Mouse (Mus musculus) lung, adult 18-20 months (tissue): Measurements from ENCODE around the gene Avl9.
A peak's percentile ranks its signal among the peaks of the same experiment; 100 is the strongest.

Source experiments
- DNase-seq, 2 experiments: peaks; one replicate each; pipeline ENCODE4 v3.0.0; 2022; ENCODE audit warnings: mixed read lengths in 2 of 2

Gene Avl9

DNA sequence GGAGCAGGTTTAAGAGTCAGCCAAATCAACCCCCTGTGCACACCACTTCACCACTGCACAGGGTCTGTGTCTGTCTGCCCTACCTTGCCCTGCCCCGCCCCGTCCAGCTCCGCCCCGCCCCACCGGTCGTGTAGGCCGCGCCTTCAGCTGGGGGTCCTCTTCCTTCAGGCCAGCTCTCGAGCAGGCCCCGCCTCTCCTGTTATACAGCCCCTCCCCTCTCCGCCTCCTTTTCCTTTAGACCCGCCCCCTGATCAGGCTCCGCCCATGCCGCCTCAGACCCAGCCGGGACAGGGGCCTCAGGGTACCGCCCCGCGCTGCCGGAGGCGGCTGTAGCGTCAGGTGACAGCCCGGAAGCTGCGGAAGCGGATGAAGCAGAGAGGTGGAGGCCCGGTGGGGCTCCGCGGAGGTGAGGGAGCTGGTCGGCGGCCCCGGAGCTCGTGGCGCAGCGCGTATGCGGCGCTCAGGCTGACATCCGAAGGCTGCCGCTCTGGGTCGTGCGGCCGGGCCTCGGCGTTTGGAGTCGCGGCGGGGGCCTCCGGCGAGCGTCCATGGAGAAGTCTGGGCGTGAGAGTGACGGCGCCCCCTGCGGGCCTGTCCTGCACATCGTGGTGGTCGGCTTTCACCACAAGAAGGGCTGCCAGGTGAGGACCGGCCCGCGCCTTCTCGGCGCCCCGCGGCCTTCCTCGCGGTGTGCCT, at the start of gene Avl9:
Avl9 (plus strand) TSS at position 326 of the 696 bp plus-strand sequence.
- DNase-seq: peak; percentile 99

- DNase-seq: no peak
These were observed 26.5 kb upstream of the Avl9 start for GRCm38 (mm10) chr6:56688238-56688637.

GRCm38 (mm10) chr6:56691205-56691604, 23.5 kb upstream of the Avl9 start:
- peak; percentile 42 to 74 for DNase-seq

- peak in 1 of 2 experiments; percentile 4 for DNase-seq
These were observed 22.3 kb upstream of the Avl9 start for GRCm38 (mm10) chr6:56692445-56692844.

GRCm38 (mm10) chr6:56703931-56704900, 10.5 kb upstream of the Avl9 start, which contains the start of gene Lsm5:
Lsm5 (minus strand) TSS chr6:56704710.
- DNase-seq: peak; percentile 85 to 90

DNA sequence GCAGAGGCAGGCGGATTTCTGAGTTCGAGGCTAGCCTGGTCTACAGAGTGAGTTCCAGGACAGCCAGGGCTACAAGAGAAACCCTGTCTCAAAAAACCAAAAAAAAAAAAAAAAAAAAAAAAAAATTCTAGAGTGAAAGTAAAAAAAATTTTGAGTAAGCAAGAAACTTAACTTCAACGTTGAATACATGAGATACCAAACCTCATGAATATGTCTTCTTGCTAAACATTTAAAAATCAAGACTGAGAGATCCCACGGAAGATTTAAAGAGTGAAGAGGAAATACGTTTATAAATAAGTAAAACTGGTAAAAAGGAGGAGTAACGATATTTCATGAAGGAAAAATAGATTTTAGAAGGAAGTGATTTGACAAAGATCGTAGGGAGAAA, 519 bp upstream of the Avl9 start:
- DNase-seq: no peak

DNA sequence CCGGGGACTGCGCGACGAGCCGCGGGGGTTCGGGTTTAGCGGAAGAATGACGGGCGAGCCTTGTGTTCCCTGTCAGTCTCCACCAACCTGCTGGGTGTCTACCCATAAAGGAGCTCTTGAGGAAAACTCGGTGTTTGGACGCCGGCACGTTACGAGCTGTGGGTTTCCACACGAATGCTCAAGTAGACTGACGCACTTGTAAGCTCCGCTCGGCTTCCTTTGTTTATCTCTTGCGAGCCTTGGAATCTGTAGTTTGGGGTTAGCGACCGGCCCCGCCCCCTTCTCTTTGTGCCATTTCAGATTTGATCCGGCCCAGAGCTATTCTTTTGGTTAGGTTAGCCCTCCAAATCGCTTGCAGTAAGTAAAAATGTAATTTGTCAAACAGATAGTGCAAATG, 569 bp downstream of the Avl9 start:
- peak; percentile 50 to 56 for DNase-seq

GRCm38 (mm10) chr6:56719071-56719470, 4.4 kb downstream of the Avl9 start:
- no peak for DNase-seq

GRCm38 (mm10) chr6:56720877-56721276, 6.2 kb downstream of the Avl9 start:
- no peak for DNase-seq

DNA sequence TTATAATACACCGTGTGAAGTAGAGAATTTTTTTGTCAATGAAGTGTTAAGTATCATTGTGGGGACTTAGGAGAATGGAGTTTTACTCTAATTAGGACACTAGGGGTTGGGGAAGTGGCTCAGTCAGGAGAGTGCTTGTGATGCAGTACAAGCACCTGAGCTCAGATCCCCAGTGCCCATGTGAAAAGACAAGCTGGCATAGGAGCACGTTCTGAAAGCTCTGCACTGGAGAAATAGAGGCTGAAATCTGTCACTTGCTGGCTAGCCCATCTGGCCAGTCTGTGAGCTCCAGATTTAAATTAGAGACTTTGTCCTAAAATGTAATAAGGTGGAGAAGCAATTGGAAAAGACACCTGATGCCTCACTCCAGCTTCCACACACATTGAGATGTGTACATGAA, 17.8 kb downstream of the Avl9 start:
- DNase-seq: no peak

- DNase-seq: peak in 1 of 2 experiments; percentile 7
These were observed 31.3 kb downstream of the Avl9 start for GRCm38 (mm10) chr6:56745950-56746543.

DNA sequence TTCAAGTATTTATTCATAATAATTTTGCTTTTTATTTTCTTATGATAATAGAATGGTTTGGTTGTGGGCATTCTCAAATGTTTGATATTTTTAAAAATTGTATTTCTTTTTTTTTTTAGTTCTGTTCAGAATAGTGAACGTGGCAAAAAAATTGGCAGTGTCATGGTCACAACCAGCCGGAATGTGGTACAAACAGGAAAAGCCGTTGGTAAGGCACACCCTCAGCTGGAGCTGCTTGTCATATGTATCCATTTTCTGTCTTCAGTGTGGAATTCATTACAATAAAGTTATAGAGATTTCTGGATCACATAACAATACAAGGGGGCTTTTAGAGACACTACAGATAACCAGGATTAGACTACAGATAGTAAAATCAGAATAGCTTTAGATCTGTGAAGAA, 39.0 kb downstream of the Avl9 start:
- no peak for DNase-seq

- no peak for DNase-seq
These were observed 41.4 kb downstream of the Avl9 start for GRCm38 (mm10) chr6:56756117-56756516.

- no peak for DNase-seq
These were observed 44.6 kb downstream of the Avl9 start for GRCm38 (mm10) chr6:56759324-56759723.

- no peak for DNase-seq
These were observed 50.6 kb downstream of the Avl9 start for GRCm38 (mm10) chr6:56765265-56765664.

- no peak for DNase-seq
These were observed 51.0 kb downstream of the Avl9 start for GRCm38 (mm10) chr6:56765696-56766095.

DNA sequence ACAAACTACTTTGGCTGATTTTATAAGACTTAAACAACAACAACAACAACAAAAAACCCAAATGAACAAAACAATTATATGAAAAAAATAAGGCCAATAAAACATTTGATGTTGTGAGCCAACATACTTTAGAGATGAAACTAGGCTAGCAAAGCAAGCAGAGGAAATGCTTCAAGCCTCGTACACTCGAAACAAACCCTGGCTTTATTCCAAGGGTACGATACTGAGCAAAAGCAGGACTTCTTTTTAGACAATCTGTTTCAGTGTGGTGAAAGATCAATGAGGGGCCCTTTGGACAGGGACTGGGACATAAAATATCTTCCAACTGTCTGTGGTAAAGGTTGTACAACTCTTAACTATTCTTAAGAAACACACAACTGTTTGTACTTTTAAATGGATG, 61.1 kb downstream of the Avl9 start:
- no peak for DNase-seq

DNA sequence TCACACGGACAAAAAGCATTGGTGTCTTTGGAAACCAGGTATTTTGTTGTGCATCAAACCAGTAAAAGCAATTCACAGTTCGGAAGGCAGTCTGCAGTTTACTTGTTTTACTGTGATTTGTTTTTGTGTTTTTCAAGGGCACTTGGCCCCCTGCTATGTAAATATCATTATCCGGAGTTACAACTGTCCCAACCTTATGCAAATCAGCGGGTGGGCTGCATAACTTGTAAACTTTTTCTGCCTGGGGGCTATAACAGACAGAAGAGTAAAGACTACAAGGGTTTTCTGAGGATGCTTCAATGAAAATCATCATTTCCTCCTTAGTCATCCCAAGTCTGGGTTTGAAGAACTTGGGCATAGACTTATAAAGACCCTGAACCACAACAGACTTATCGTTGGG, 64.9 kb downstream of the Avl9 start:
- DNase-seq: no peak

- DNase-seq: no peak
These were observed 69.0 kb downstream of the Avl9 start for GRCm38 (mm10) chr6:56783561-56784272.

- DNase-seq: peak in 1 of 2 experiments; percentile 27
These were observed 70.4 kb downstream of the Avl9 start for GRCm38 (mm10) chr6:56785068-56785467.

GRCm38 (mm10) chr6:56787668-56788067, 73.0 kb downstream of the Avl9 start:
- no peak for DNase-seq

- DNase-seq: no peak
These were observed 74.6 kb downstream of the Avl9 start for GRCm38 (mm10) chr6:56789336-56789735.

- DNase-seq: no peak
These were observed 80.1 kb downstream of the Avl9 start for GRCm38 (mm10) chr6:56794834-56795233.
